Mouse (Mus musculus): ENCODE data around the gene Gm49027.

Gm49027 gene

DNA sequence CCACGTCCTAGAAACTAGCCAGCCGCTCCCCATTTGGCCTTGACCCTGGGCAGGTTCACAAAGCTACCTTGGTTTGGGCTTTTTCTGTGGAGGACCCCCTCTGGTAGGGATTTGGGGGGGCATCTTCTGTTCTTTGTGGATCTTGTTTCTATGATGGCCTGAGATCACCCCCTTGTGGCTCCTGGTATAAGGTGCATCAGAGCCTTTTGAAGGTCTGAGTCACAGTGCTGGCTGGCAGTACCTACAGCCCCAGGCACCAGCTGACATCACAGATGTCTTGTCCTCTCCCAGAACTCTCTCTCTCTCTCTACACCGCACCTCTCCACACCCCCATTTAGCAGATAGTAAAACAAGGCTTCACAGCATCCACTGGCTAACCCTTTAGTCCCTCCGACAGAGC lies 25.6 kb downstream of the Gm49027 start:
- DNase-seq = peak; percentile 71

DNA sequence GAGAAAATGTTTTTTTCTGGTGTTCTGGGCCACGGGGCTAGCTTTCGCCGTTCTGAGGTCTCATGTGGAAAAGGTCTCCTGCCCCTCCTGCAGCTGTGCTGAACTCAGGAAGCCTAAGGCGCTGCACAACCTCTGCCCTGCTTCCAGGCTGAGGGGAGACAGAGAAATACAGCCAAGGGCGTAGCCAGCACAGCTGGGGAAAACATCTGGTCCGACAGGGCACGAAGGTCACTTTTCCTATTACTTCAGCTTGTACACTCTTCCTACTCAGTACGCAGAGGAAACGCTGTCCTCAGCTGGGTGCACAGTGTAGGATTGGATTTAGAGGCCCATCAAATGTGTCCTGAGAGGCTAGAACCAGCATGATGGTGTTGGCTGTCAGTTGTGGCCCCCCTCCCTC lies 35.4 kb downstream of the Gm49027 start:
- no peak for DNase-seq

DNA sequence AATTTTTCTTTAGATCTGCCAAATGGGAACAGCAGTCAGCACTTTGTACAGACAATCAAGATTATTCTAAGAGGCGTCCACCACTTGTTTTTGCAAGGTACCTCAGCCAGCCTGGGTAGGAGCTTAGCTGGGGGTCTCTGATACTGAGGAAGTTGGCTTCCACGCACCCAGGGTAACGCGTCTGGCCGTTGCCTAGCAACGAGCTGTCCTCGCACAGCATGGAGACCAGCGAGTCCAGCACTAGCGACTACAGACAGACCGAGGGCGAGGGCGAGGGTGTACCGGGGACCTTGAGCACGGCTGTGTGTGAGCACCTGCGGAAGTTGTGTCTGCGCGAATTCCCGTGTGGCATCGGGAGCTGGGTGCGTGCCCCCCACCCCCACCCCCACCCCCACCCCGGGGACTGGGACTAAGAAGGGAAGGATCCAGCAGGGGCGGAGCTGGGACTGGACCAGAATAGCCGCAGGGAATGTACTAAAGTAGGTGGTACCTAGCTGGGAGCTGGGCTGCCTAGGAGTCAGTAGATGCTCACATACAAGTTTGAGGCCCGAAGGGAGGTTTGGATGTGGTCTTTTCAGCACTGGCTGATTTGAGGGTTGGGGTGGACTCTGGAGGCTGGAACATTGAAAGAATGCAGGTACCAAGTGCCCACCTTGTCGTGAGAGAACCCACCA lies 36.0 kb downstream of the Gm49027 start, which contains the start of the genes Lrrc43 and Il31:
Gene Lrrc43 (plus strand): TSS at position 194 of the 674 bp plus-strand sequence.
Gene Il31 (minus strand): TSS at position 378 of the 674 bp plus-strand sequence.
- no peak for DNase-seq

DNA sequence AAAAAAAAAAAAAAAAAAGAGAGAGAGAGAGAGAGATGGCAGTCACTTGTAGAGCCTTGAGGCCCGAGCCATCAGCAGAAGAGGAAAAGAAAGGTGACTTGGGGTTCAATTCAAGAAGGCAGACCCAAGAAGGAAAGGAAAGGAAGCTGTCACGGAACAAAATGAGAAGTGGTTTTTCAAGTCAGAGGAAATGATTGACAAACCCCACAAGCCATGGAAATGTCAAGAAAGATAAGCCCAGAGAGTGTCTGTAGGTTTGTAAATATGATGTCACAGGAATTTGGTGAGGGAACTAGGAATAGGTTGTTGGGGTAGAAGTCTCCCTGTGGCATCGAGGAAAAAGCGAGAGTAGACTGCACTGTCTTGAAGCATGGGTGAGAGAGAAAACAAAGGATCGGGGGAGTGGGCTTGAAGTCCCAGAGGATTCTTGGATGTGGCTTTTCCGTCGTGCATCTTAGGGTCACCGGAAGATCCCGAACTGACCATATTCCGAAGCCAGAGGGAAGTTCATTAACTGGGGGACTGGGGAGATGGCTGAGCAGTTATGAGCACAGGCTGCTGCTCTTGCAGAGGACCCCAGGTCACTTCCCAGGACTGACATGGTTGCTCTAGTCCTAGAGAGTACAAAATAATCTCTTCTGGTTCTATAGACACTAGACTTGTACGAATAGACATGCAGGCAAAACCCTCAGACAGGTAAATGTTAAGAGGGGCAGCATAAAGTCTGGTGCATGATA lies 37.5 kb downstream of the Gm49027 start:
- no peak for DNase-seq

DNA sequence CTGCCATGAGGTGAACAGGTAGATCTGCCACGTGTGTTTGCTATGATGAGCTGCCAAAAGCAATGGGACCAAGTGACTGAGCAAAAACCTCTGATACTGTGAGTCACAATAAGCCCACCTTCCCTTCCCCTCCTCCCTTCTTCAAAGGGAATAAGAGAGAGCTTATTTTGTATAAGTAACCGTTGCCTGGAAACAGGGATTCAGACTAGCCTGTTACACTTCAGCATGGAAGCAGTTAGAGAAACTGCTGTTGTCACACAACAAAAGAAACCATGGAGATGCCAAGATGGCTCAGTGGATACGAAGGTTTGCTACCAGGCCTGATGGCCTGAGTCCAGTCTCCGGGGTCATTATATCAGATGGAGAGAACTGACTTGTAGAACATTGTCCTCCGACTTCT lies 51.5 kb downstream of the Gm49027 start:
- no peak for DNase-seq

DNA sequence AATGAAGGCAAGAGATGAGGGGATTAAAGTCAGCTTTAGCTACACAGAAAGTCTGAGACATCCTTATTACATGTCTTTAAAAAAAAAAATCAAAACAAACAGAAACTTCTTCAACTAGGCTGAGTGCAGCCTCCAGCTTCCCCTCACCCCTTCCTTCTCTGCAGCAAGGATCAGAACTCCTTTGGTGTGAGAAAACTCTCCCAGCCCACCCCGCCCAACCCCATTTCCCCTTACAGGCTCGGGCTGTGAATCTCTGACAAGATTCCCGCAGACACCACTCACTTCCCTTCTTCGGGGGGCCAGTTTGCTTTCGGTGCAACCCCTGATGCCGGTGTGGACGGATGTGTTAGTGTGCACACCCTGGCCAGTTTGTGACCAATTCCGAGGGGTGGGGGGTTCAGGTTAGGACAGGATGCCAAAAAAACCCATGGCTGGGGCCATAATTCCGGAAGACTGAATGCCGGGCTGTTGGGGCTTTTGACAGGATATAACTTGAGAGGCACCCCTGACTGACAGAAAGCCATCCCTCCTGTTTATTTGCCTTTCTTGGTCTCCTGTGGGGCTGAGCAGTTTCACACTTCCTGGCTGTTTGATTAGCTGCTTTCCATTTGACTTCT lies 54.4 kb downstream of the Gm49027 start:
- no peak for DNase-seq

DNA sequence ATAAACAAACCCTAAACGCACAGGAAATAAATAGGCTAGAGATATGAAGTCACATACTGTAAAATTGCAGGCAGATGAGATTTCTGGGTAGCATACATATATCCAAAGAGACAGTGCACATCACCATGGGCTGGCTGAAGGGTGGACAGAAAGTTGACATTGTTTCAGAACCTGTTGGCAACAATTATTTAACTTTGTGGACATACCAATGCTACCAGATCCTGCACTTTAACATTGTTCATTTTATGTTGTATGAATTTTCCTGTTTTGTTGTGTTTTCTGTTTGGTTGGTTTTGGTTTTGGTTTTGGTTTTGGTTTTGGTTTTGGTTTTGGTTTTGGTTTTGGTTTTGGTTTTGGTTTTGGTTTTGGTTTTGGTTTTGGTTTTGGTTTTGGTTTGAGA lies 60.6 kb downstream of the Gm49027 start:
- DNase-seq = no peak
